Mouse (Mus musculus) gastrocnemius, postnatal 10 days (tissue): ENCODE data around the gene Rnase4. TPM values are rescaled to one million over a fixed set of nuclear protein-coding genes. Genes with fewer than 3 reads are reported as not detected.

Source experiments
- DNase-seq: peaks from one replicate; pipeline ENCODE4 v3.0.0; 2021; ENCODE audit warnings: mixed read lengths
- total RNA-seq, 2 experiments: library from RNA; stranded (reverse); gene quantifications; 2 replicates each; pipeline ENCODE4 v1.2.3; 2021

Rnase4 gene
- total RNA-seq, 2 experiments from 2014 or later, result 46.6 to 51.4 TPM

DNA sequence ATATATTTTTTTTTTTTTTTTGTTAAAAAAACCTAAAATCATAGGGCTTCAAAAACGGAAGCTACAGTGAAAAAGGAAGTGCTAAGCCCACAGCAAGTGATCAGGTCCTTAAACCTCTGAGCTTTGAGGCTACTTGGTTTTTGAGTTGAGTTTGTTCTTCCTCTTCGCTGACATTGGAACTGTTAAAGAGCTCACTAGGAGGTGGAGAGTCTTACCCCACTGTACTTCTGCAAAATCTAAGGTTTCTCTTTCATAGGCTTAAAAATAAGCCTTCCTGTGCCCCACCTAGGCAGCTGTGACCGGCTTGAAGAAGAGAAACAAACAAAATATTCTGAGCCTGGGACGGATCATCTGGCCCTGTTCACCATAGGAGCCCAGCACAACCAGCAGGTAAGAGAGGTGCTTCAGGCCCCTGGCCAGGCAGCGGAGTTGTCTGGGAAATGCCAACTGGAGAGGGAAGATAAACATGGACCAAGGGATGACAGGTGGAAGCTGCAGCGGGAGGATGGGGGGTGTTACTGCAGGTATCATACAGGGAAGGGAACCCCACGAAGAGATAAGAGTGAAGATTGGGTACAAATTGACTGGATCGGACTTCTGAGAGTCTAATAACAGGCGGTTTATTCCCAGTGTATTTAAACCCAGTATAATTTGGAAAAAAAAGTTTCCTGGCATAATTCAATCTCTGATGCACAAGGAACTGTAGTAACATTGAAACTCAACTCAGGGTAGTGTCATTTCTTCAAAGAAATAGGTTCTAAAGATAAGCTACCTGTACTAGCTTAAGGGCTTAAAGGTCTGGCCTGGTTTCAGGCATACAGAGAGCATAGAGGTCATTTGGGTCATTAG lies 38.1 kb downstream of the Rnase4 start:
- DNase-seq, result no peak

DNA sequence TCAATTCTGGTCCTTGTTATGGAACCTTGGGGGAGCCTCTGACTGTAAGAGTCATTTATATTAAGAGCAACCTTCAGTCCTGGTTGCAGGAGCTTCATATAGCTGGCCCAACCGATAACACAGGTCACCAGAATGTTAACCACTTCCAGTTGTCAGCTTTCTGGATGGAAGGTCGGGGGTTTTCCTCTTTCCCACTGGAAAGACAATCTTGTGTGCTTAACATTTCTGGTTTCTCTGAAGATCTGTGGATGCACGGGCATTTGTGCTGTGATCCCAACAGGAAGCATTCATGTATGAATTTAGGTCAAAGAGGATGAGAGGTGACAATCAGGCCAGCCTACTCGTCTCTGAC lies 38.7 kb downstream of the Rnase4 start:
- DNase-seq, result no peak

DNA sequence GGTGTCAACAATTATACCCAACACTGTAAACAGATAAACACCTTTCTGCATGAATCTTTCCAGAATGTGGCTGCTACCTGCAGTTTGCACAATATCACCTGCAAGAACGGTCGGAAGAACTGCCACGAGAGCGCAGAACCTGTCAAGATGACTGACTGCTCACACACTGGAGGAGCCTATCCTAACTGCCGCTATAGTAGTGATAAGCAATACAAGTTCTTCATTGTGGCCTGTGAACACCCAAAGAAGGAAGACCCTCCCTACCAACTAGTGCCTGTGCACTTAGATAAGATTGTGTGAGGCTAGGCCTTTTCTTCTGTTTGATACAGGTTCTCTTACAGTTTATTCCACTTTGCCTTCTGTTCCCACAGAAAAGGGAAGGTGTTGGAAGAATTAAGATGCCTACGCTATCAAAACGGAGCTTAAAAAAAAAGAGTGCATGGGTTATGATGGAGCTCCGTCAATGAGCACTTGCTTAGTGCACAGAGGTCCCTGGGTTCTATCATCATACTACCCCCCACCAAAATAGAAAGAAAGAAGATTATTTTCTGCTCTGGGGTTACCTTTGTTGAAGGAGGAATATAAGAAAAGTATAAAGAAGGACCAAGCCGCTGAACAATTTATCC lies 39.6 kb downstream of the Rnase4 start:
- no peak for DNase-seq

DNA sequence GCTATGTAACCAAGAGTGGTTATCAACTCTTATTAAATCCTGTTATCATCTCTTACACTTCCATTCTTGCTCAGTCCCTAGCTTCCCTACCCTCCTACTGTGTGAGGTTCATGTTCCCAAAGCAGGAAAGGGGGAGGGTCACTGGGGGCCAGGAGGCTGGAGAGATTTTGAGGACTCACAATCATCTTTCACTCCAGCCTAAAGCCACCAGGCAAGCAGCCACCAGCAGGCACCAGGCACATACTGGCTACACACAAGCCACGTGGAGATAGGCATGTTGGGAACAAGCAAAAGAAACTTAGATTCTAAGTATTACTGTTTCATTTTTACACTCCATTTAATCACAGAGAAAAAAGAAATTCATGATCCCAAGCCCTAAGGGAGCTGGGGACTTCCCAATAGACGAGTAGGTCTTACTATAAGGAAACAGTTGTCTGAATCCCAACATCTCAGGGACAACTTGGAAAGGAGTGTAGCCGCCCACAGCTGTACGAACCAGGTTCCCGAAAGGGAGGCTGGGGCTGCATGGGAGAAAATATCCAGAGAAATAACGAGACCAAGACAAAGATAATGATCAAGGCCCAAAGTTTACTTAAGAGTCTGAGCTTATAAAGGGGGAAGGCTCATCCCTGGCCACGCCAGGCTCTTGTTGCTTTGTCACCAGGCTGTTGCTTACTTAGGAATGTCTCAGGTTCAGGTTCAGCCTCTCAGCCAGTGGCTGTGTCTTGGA lies 40.4 kb downstream of the Rnase4 start:
- no peak for DNase-seq

DNA sequence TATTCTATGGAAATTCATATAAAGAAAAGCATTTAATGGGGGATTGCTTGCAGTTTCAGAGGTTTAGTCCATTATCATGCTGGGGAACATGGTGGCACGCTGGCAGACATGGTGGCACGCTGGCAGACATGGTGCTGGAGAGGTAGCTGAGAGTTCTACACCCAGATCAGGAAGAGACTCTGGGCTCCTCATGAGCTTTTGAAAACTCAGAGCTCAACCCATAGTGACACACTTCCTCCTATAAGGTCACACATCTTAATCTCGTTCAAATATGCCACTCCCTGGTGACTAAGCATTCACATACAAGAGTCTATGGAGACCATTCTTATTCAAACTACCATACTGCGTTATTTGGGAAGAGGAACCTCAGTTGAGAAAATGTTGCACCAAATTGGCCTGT lies 41.5 kb downstream of the Rnase4 start:
- DNase-seq, result no peak

DNA sequence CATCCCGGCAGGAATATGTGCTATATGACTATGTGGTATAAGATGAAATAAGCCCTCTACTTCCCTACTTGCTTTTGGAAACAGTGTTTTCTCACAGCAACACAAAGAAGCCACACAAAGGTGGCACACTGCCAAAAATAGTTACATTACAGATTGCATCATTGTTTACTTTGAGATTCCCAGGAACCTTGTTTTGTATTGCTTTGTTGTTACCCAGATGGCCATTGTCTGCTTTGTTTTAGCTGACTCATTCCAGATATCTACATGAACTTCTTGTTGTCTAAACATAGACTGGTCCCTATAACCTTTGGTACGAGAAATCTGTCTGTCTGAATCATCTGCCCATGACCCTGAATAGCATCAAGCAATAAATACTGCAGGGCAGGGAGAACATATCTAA lies 49.5 kb downstream of the Rnase4 start:
- no peak for DNase-seq

DNA sequence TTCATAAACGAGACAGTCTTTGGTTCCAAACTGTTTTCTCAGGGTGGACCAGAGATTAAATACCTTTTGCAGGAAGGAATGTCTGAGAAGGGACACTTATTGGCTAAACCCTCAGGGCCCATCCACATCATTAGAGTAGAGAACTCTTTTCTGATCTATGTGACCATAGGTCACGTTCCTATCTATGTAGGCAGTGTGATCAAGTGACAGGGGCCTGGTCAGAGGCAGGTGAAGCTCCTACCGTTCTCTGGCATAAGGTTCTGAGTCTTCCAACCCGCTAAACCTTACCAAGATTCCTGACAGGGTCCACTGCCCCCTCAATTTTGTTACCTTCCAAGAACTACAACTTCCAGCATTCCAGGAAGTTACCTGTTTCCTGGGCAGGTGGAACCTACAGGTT lies 51.2 kb downstream of the Rnase4 start:
- DNase-seq, result no peak

DNA sequence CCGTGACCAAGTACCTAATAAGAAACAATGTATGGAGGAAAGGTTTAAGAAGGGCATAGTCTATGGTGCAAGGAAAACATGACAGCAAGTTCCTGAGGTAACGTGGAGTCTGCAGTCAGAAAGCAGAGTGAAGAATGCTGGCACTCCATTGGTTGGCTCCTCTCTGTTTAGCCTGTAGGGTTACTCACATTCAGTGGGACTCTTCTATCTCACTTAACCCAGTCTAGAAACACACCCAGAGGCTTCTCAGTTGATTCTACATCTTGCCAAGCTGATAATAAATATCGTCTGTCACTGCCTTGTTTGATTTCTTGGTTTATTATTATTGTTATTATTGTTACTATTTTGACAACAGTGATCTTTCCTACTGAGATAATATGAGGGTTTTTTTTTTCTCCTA lies 51.7 kb downstream of the Rnase4 start:
- no peak for DNase-seq

DNA sequence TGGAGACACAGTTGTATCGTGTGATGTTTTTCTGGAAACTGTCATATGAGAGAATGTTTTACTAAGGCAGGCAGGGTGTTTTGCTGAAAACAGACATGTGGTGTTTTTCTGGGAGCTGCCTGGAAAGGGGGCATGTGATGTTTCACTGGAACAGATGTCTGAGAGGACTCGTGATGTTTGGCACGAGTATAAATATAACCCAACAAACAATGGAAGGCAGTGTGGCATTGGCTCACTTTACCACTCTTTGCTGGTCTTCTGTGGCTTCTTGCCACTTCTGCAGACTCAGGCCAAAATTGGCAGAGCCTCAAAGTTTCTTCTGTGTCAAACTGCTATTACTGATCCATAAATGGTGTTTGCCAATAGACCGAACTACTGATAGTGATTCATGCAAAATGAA lies 52.4 kb downstream of the Rnase4 start:
- no peak for DNase-seq

DNA sequence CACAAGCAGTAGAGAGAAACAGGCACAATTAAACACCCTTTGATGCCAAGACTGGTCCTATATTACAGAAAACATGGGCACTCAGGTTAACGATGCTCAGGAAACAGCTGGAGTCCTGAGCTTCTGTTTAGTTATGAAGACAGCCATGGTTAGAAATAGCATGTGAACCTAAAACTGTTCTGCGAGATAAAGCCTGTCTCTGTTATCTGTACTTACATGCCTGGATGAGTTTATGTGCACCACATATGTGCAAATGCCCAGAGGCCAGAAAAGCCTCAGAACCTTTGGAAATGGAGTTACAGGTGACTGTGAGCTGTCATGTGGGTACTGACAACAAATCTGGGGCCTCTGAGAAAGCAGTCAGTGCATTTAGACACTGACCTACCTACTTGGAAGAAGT lies 53.1 kb downstream of the Rnase4 start:
- no peak for DNase-seq

DNA sequence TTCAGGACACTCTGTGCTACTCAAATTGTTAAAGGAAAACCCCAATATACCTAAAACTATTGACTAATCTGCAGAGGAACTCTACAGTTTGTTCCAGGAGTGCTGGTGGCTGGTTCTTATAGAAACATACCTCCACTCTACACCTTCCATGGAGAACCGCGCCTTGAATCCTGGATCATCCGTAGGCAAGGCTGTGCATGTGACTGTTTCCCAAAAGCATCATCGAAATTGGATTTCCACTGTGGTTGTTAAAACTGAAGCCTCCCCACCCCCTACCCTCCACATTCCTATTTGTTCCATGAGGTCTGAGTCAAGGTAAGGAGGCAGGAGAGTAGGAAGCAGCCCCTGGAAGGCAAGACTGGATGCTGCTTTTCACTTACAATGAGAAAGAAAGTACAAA lies 53.6 kb downstream of the Rnase4 start:
- DNase-seq, result no peak

DNA sequence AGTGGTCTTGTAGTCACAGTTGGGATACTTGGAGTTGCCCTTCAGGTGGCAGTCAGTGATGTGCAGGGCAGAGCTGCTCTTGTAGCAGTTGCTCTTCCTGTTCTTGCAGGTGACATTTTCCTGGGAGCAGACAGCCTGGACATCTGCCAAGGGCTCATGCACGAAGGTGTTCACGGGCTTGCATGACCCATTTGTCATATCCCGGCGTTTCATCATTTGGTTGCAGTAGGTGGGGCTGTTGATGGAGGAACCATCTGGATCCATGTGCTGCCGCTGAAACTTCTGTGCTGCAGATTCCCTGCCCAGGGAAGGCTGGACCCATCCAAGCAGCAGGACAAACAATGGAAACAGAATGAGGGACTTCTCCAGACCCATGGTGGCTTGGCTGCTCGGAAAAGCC lies 54.6 kb downstream of the Rnase4 start:
- DNase-seq, result no peak

DNA sequence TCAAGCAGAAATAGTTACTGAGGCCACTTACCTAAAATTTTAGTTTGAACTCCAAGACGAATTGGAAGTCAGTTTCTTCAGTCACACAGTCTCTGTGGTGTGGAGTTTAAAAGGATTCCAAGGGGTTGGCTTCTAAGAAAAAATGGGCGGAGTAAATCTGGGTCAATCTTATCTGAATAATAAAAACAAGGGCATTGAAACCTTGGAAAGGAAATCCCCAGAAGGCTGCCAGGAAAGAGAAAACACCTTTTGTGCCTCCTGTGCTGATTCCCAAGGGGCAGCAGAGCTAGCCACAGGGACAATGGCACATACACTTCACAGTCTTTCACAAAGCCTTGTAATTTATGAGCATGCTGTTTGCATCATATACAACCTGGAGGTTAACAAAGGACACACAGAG lies 55.8 kb downstream of the Rnase4 start, which contains the start of gene Rnase1:
TSS of gene Rnase1 (minus strand) at position 101 of the 400 bp plus-strand sequence.
- no peak for DNase-seq

DNA sequence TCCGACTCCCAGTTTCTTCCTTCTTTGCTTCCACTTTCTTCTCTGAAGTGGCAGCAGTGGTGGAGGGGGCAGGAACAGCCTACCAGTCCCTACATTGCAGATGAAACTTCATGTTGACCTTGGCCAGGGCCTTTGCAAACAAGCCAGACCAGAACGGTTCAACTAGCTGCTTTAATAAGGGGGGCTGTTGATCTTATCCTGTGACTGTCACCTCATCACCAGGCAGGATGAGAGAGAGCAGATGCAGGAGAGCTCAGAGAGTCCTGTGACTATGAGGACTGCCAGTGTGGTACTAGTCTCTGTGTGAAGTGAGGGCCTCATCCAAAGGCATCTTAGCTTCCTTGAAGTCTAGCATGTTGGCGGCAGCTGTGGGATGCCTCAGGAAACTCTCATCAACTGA lies 57.1 kb downstream of the Rnase4 start:
- no peak for DNase-seq

DNA sequence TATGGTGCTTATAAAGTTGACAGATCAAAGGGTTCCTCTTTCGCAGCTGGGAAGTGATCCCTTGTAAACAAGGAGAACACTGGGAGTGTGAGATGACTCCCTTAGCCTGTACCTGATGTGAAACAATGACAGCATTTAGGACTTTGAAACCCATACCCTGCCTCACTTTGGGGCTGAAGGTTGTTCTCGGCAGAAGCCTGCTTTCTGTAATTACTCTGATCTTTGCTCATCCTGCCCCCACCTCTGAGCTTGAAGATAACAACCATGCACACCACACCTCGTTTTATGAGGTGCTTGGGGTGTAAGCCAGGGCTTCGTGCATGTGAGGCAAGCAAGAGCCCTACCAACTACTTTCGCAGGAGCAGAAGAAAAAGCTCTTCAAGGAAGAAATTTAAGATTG lies 58.3 kb downstream of the Rnase4 start:
- no peak for DNase-seq

DNA sequence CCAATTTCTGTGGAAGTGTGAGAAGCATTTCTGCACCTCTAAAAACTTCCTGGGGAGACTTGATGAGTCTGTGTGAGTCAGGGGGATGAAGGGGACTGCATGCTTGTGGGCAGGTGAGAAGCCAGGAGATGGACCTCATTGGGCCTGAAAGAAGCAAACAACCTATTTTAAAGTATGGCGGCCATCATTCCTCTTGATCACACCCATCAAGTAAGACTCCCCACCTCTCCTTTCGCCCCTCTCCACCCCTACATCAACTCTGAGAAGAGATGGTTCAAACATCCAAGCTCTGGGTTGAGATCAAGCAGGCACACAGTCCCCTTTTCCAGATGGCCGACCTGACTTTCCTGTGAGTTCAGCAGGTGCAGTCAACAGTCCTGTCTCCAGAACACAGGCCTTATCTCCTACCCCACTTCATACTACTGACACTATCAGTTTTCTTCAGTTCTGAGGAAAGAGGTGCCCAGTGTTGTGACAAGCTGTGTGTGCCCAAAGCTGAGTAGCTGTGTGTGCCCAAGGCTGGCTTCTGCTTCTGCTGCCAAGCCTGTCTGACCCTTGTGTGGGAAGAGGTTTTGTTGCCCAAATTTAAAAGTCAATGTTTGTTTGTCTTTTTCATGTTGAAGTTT lies 59.4 kb downstream of the Rnase4 start:
- no peak for DNase-seq

DNA sequence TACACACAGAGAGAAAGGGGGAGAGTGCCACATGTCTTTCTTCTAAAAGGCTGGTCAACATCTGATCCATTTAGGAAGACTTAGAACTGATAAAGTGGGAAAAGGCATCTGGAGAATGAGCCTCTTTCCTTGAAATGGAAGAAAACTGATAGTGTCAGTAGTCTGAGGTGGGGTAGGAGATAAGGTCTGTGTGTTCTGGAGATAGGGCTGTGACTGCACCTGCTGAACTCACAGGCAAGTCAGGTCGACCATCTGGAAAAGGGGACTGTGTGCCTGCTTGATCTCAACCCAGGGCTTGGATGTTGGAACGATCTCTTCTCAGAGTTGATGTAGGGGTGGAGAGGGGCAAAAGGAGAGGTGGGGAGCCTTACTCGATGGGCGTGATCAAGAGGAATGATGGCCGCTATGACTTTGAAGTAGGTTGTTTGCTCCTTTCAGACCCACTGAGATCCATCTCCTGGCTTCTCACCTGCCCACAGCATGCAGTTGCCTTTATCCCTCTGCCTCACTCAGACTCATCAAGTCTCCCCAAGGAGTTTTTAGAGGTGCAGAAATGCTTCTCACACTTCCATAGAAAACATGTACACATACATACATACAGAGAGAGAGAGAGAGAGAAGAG lies 61.5 kb downstream of the Rnase4 start:
- no peak for DNase-seq

Other genes starting within 250 kb of the Rnase4 start
- gene Tep1, start 220.5 kb upstream of the Rnase4 start, total RNA-seq, result 10 to 100 TPM in 1 of 2 experiments, 1 to 10 TPM in 1; 9.6 to 11.1 TPM
- gene Klhl33, start 193.6 kb upstream of the Rnase4 start, total RNA-seq, result 100 to 1,000 TPM in 1 of 2 experiments, 10 to 100 TPM in 1; 50.4 to 106 TPM
- gene Osgep, start 166.2 kb upstream of the Rnase4 start, total RNA-seq, result 10 to 100 TPM; 45.2 to 48.4 TPM
- gene Apex1, start 166.1 kb upstream of the Rnase4 start, total RNA-seq, result 10 to 100 TPM; 42.7 to 46.1 TPM
- gene Pip4p1, start 160.2 kb upstream of the Rnase4 start, total RNA-seq, result 10 to 100 TPM; 16.4 to 20.3 TPM
- 1 to 10 TPM; 6.1 to 7.8 TPM for gene Pnp, start 160.0 kb upstream of the Rnase4 start, total RNA-seq
- 1 to 10 TPM; 5.8 to 6.7 TPM for gene Gm49342, start 146.6 kb upstream of the Rnase4 start, total RNA-seq
- under 1 TPM; 0.52 to 0.56 TPM for gene Pnp2, start 135.1 kb upstream of the Rnase4 start, total RNA-seq
- under 1 TPM in 1 of 2 experiments, not detected in 1; 0.23 TPM for gene Rnase10, start 83.3 kb upstream of the Rnase4 start, total RNA-seq
- not detected for gene Rnase9, start 49.2 kb upstream of the Rnase4 start, total RNA-seq
- gene Rnase11, start 40.9 kb upstream of the Rnase4 start, total RNA-seq, result not detected
- gene Rnase12, start 33.4 kb upstream of the Rnase4 start, total RNA-seq, result not detected
- gene Olfr750, start 16.6 kb upstream of the Rnase4 start, total RNA-seq, result not detected
- gene Ang, start 73 bp downstream of the Rnase4 start, total RNA-seq, result 1 to 10 TPM; 3.3 to 4.6 TPM
- not detected for gene Eddm3b, start 23.3 kb downstream of the Rnase4 start, total RNA-seq
- gene Rnase6, start 32.8 kb downstream of the Rnase4 start, total RNA-seq, result 1 to 10 TPM in 1 of 2 experiments, under 1 TPM in 1; 0.61 to 1.0 TPM
- not detected for gene Rnase1, start 55.7 kb downstream of the Rnase4 start, total RNA-seq
- gene Rnase2b, start 71.2 kb downstream of the Rnase4 start, total RNA-seq, result not detected
- gene Ang2, start 108.1 kb downstream of the Rnase4 start, total RNA-seq, result under 1 TPM in 1 of 2 experiments, not detected in 1; 0.63 TPM
- not detected for gene Ear14, start 112.3 kb downstream of the Rnase4 start, total RNA-seq
- not detected for gene Rnase2a, start 165.0 kb downstream of the Rnase4 start, total RNA-seq